Mouse (Mus musculus) left cerebral cortex, adult 2 months (tissue): Measurements from ENCODE around the gene Pif1. TPM values are rescaled to one million over a fixed set of nuclear protein-coding genes. Genes with fewer than 3 reads are reported as not detected.

Experiments used
- DNase-seq, 2 experiments: peaks; one replicate each; pipeline ENCODE4 v3.0.0; 2021 to 2022; ENCODE audit warnings: low spot score in 2 of 2, mixed read lengths in 1 of 2; ENCODE audit errors: extremely low spot score in 1 of 2
- H3K27ac ChIP-seq: fragments of 200-600 bp; 2 replicates; pipeline ENCODE4 v1.8.1; 2022
- H3K4me3 ChIP-seq: fragments of 200-600 bp; 2 replicates; pipeline ENCODE4 v1.8.1; 2022
- CTCF ChIP-seq: fragments of 200-600 bp; IDR thresholded peaks from 2 replicates; pipeline ENCODE4 v1.8.1; 2022; ENCODE audit warnings: antibody characterized with exemption, mild to moderate bottlenecking, moderate library complexity
- intact Hi-C: fragments of 180-260 bp; cut with DNase I; formaldehyde crosslinking; loops from one replicate; pipeline ENCODE4 v1.15.1; 2025
- total RNA-seq, 2 experiments: library from RNA; stranded (reverse); gene quantifications; 2 replicates each; pipeline ENCODE4 v1.2.3; 2021

Gene Pif1
- total RNA-seq, 2 experiments from 2014 or later = 0.20 to 0.28 TPM

DNA sequence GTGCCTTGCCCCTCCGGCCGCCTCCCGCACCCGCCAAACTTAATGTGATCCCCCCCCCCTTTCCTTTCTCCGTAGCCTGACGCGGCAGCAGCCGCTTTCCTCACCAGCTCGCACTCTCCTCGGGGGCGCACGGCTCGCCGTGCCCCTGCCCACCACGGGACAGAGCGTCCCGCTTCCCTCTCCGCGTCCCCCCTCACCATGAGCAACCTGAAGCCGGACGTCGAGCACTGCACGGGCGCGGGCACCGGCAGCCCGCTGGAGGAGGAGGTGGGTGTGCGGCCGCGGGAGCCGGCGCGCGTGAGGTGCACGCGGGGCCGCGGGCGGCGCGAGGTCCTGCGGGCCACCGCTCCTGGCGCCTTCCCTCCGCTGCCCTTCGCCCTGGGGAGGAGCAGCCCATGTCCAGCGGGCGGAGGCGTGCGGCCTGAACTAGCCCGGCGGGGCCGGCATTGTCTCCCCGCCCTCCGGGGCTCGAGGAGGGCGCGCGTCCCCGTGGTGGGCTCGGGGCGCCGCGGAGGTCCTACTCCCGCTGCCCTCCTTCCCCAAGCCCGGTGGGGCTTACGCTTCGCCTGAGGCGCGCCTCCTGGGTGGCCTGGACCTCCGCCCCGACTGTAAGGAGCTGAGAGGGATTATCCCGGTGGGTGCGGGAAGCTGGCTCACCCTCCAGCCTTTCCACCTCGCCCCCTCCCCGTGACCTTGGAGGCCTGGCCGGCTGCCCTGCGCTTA, 43.8 kb downstream of the Pif1 start:
- intact Hi-C loops = no loop called here
- DNase-seq = peak; percentile 12 to 15
- TF ChIP-seq CTCF = no peak
- H3K4me3 ChIP-seq = peak overlapping the region; percentile 52
- H3K27ac ChIP-seq = no peak overlapping the region

DNA sequence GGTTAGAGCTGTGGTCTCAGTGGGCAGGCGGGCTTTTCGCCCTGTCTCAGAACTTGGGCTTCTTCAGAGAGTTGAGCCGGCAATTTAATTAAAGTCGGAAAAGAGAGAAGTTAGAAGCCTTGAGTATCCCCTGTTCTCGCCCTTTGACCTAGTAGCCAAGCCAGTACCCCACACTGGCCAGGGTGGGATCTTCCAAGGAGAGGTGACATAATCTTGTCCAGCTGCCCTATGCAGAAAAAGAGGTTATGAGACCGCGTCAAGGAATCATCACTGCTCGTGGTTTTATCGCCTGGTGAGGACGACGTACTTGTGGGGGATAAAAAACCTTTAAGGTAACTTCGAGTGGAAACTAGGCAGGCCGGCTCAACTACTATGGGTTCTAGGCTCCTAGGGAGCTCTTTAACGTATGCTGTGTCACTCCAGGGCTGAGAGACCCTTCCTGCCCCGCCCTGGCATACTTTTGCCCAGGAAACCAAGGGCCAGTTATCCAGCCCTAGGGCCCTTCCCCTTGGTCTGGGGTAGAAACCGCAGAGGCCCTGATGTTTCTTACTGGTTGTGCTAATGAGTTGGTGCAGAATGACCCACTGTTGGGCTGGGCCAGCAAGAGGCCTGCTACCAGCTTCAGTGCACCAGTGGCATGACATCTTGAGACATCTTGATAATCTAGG, 44.5 kb downstream of the Pif1 start:
- no peak for TF ChIP-seq CTCF
- H3K4me3 ChIP-seq = peak overlapping the region; percentile 52
- DNase-seq = no peak
- no peak overlapping the region for H3K27ac ChIP-seq
- intact Hi-C loops = no loop called here

DNA sequence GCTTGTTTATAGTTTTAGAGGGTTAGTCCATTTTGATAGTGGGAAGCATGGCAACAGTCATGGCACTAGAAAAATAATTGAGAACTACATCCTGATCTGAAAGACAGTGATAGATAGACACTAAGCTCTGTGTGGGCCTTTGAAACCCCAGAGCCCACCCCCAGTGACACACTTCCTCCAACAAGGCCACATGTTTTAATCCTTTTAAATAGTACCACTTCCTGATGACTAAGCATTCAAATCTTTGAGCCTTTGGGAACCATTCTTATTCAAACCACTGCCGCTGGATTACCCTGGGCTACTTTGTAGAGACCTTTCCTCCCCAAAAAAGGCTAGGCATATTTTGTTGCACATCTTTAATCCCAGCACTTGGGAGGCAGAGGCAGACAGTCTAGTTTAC, 48.8 kb downstream of the Pif1 start:
- no peak overlapping the region for H3K27ac ChIP-seq
- intact Hi-C loops = no loop called here
- no peak for DNase-seq
- TF ChIP-seq CTCF = no peak
- H3K4me3 ChIP-seq = no peak overlapping the region

DNA sequence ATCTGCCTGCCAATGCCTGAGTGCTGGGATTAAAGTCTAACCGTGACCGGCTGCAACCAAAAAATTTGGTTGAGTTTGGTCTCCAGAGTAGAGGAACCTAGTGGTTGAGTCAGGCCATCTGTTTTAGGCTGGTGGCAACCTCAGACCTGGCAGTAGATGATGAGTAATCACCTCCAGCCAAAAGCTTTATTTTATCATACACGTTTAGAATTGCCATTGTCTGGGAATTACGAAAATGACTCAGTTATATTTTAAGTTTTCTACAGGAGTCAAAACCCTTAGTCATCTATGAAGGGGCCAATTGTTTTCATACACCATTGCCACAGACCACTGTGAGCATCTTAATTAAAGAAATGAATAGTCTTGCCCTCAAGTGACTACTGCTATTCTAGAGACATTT, 50.0 kb downstream of the Pif1 start:
- no peak overlapping the region for H3K4me3 ChIP-seq
- DNase-seq = no peak
- intact Hi-C loops = no loop called here
- TF ChIP-seq CTCF = no peak
- no peak overlapping the region for H3K27ac ChIP-seq

DNA sequence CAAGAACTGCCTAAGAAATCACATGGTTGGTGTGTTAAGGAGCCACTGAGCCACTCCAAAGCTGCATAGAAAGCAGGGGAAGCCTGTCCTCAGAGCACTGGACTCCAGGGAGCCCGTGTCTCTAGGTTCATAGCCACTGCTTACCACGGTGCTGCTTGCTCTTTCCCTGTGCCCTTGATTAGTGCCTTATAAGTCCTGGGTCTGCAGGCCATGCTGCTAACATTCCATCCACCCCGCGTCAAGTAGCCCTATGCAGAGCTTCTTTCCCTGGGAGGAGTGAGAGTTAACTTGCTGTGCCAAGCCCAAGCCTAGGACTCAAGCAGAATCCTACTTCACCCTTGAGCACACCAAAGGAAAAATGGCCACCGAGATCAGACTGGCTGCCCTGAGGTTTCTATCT, 52.1 kb downstream of the Pif1 start:
- DNase-seq = no peak
- no peak for TF ChIP-seq CTCF
- intact Hi-C loops = no loop called here
- Histone ChIP-seq H3K27ac (no peak overlapping the region), H3K4me3 (no peak overlapping the region)

DNA sequence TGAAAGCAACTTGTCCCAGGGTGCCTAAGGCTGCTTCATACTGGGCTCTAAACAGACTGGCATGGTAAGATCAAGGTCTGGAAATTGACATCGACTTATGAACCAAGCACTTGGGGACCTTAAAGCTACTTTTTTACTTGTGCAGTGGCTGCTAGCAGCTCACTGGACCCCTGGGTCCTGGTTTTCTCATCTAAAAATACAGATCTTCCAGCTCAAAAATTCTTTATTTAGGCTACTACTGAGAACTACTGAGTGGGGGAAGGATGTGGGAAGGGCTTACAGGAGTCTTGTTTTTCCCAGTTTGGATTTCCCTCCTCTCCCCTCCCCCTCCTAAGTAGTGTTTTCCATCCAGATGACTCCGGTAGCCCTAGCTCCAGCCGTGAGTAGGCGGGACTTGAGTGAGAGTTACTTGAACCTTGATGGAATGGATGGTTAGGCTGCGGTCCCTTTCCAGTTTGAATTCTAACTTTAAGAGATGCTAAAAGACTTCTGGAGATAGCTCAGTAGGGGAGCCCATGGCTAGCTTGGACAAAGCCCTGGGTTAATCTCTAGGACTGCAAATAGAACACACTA, 54.0 kb downstream of the Pif1 start:
- intact Hi-C loops = no loop called here
- Histone ChIP-seq H3K4me3 (no peak overlapping the region), H3K27ac (no peak overlapping the region)
- TF ChIP-seq CTCF = no peak
- no peak for DNase-seq

DNA sequence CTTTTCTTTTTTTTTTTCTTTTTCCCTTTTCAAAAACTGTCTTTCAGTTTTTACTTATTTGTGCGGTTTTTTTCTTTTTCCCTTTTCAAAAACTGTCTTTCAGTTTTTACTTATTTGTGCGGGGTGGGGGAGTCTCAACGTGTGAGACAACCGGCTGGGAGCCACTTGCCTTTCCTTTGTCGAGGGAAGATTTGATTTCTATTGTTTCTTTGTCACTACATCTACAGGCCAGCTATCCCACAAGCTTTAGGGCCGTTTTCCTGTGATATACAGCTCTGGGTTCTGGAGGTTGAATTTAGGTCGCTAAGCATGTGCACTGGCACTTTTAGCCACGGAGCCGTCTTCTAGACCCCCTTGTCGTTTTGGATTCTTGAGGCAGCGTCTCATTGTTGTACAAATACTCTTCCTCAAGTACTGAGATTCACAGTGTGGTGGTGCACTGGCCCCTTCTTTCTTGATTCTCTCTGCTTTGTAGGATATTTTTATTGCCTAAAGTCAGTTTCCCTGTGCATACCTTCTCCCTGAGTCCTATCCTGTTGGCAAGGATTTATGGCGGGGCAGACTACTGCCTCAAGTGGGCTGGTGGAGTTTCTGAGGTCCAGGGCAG, 54.6 kb downstream of the Pif1 start:
- DNase-seq = no peak
- no peak overlapping the region for H3K27ac ChIP-seq
- intact Hi-C loops = no loop called here
- no peak overlapping the region for H3K4me3 ChIP-seq
- no peak for TF ChIP-seq CTCF

DNA sequence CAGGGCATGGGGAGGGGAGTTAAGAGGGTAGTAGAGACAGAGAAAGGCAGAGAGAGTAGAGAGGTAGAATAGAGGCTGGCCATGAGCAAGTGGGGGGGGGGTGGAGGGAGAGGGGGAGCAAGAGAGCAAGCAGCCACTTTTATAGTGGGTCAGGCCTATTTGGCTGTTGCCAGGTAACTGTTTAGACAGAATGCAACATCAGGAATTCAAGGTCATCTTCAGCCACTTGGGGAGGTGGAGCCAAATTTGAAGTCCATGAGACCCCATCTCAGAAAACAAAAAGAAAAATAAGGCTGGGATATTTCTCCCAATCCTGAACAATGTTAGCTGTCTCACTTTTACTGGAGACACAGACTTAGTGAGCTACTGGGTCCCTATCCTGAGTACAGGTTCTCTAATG, 55.6 kb downstream of the Pif1 start:
- Histone ChIP-seq H3K4me3 (no peak overlapping the region), H3K27ac (no peak overlapping the region)
- intact Hi-C loops = no loop called here
- no peak for TF ChIP-seq CTCF
- no peak for DNase-seq

DNA sequence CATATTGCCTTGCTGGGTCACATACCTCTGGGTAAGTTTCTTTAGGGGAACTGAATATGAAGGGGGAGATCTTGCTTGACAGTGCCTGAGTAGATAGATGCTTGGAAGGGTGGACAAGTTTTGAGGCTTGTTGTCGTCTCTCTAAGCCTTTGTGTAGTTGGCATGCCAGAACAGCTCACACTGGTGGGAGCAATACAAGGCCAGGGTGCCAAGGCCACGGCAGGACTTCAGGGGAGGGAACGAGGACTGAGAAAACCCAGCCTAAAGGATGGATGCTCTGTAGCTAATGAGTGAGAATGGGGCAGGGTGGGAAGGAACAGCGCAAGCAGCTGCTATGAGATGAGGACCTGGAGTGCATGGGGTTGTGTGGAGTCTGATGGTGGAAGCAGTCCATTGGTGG, 58.0 kb downstream of the Pif1 start:
- Histone ChIP-seq H3K27ac (no peak overlapping the region), H3K4me3 (no peak overlapping the region)
- DNase-seq = no peak
- TF ChIP-seq CTCF = no peak
- intact Hi-C loops = no loop called here

Other genes starting within 250 kb of the Pif1 start
- gene Pdcd7, start 241.1 kb upstream of the Pif1 start, total RNA-seq = 10 to 100 TPM; 29.3 to 30.9 TPM
- gene Ubap1l, start 226.1 kb upstream of the Pif1 start, total RNA-seq = 1 to 10 TPM; 4.5 to 7.4 TPM
- under 1 TPM; 0.14 to 0.25 TPM for gene Kbtbd13, start 195.5 kb upstream of the Pif1 start, total RNA-seq
- 1 to 10 TPM; 2.3 to 3.2 TPM for gene Rasl12, start 188.7 kb upstream of the Pif1 start, total RNA-seq
- gene Slc51b, start 164.2 kb upstream of the Pif1 start, total RNA-seq = not detected
- 10 to 100 TPM; 16.1 to 18.0 TPM for gene Mtfmt, start 151.4 kb upstream of the Pif1 start, total RNA-seq
- 10 to 100 TPM; 25.9 to 30.9 TPM for gene Spg21, start 126.2 kb upstream of the Pif1 start, total RNA-seq
- gene Ankdd1a, start 67.0 kb upstream of the Pif1 start, total RNA-seq = 1 to 10 TPM; 2.7 to 3.5 TPM
- gene Plekho2, start 7.1 kb upstream of the Pif1 start, total RNA-seq = 10 to 100 TPM; 13.3 to 15.1 TPM
- gene Rbpms2, start 42.5 kb downstream of the Pif1 start, total RNA-seq = 1 to 10 TPM; 2.2 to 3.2 TPM
- 100 to 1,000 TPM; 218 to 230 TPM for gene Oaz2, start 80.8 kb downstream of the Pif1 start, total RNA-seq
- gene Zfp609, start 240.4 kb downstream of the Pif1 start, total RNA-seq = 10 to 100 TPM; 48.5 to 49.1 TPM